Mouse (Mus musculus) ES-E14 (cell line): ENCODE measurements around the gene Gria2. TPM values are rescaled to one million over a fixed set of nuclear protein-coding genes. Genes with fewer than 3 reads are reported as not detected.

ENCODE experiments used
- DNase-seq: peaks from one replicate; pipeline ENCODE4 v3.0.0-alpha.2; 2013; ENCODE audit warnings: low read depth, low spot score
- H3K27ac ChIP-seq: 2 replicates; pipeline ENCODE4 v1.5.1; 2012; ENCODE audit warnings: low read depth, mild to moderate bottlenecking, low read length, moderate library complexity, mixed read lengths; ENCODE audit not compliant: poor library complexity, insufficient read depth, severe bottlenecking
- H3K36me3 ChIP-seq: 2 replicates; pipeline ENCODE4 v1.6.1; 2012; ENCODE audit warnings: mild to moderate bottlenecking, low read length, moderate library complexity, mixed read lengths; ENCODE audit not compliant: control insufficient read depth, poor library complexity, insufficient read depth, severe bottlenecking
- H3K4me1 ChIP-seq, 2 experiments: fragments of 150-350 bp in 1 of 2; sonication (generic) in 1 of 2; 2 replicates each; pipeline ENCODE4 v1.6.1; 2012; ENCODE audit warnings: low read length in 2 of 2, mild to moderate bottlenecking in 1 of 2, mixed read lengths in 1 of 2; ENCODE audit not compliant: control insufficient read depth in 2 of 2, insufficient read depth in 2 of 2, poor library complexity in 1 of 2
- H3K4me3 ChIP-seq, 2 experiments: fragments of 150-350 bp in 1 of 2; sonication (generic) in 1 of 2; 2 replicates each; pipeline ENCODE4 v1.5.1; 2012; ENCODE audit warnings: low read length in 2 of 2, low read depth in 1 of 2, mild to moderate bottlenecking in 1 of 2, mixed read lengths in 1 of 2; ENCODE audit not compliant: insufficient read depth in 1 of 2, poor library complexity in 1 of 2, severe bottlenecking in 1 of 2
- H3K9ac ChIP-seq: 2 replicates; pipeline ENCODE4 v1.6.1; 2012; ENCODE audit warnings: low read depth, mild to moderate bottlenecking, low read length, mixed read lengths; ENCODE audit not compliant: poor library complexity, insufficient read depth, severe bottlenecking
- H3K9me3 ChIP-seq: fragments of 150-350 bp; sonication (generic); 2 replicates; pipeline ENCODE4 v1.6.1; 2012; ENCODE audit warnings: low read depth, mild to moderate bottlenecking, low read length; ENCODE audit not compliant: control insufficient read depth, insufficient read depth
- CHD2 ChIP-seq: IDR thresholded peaks from 2 replicates; pipeline ENCODE4 v1.6.1; 2014; ENCODE audit warnings: mild to moderate bottlenecking, low read depth, low read length, inconsistent platforms
- HCFC1 ChIP-seq: IDR thresholded peaks from 2 replicates; pipeline ENCODE4 v1.6.1; 2012; ENCODE audit warnings: low read length, inconsistent platforms, borderline replicate concordance; ENCODE audit not compliant: insufficient read depth
- MAFK ChIP-seq: IDR thresholded peaks from 2 replicates; pipeline ENCODE4 v1.6.1; 2014; ENCODE audit warnings: mild to moderate bottlenecking, low read depth, low read length, inconsistent platforms; ENCODE audit not compliant: insufficient read depth
- ZC3H11A ChIP-seq: IDR thresholded peaks from 2 replicates; pipeline ENCODE4 v1.6.1; 2012; ENCODE audit warnings: low read depth, mild to moderate bottlenecking, inconsistent platforms, low read length, borderline replicate concordance
- ZNF384 ChIP-seq: IDR thresholded peaks from 2 replicates; pipeline ENCODE4 v1.6.1; 2012; ENCODE audit warnings: low read depth, low read length, inconsistent platforms
- in situ Hi-C, 2 experiments: fragments of 600-800 bp; cut with MboI; formaldehyde crosslinking; loops; one replicate each; pipeline ENCODE4 v1.15.1; 2025; ENCODE audit warnings: low sequenced_read_pairs in 2 of 2, inconsistent platforms in 1 of 2; ENCODE audit not compliant: unreplicated experiment in 2 of 2
- total RNA-seq: library from RNA; depleted of rRNA; stranded (reverse); fragments of 300-350 nt; gene quantifications from 2 replicates; pipeline ENCODE4 v1.2.3, GENCODE M21; 2012

Gria2 gene
- total RNA-seq, 1 experiment = not detected

GRCm38 (mm10) chr3:80800299-80800994 lies 2.2 kb downstream of the Gria2 start:
- Histone ChIP-seq H3K27ac (no peak overlapping the region), H3K9ac (no peak overlapping the region), H3K9me3 (no peaks in the 10 kb centered on the region), H3K4me3 (peak overlapping the region; percentile 34 to 52; a peak in 2 of 4 replicates), H3K4me1 (0 out of 4 replicates have a peak, but pooled peaks cover 0 to 2% of the 10 kb centered on the region in 2 experiments), H3K36me3 (no peaks in the 10 kb centered on the region)
- TF ChIP-seq ZNF384 (no peak), ZC3H11A (no peak)
- in situ Hi-C loops = no loop called here
- no peak for DNase-seq

DNA sequence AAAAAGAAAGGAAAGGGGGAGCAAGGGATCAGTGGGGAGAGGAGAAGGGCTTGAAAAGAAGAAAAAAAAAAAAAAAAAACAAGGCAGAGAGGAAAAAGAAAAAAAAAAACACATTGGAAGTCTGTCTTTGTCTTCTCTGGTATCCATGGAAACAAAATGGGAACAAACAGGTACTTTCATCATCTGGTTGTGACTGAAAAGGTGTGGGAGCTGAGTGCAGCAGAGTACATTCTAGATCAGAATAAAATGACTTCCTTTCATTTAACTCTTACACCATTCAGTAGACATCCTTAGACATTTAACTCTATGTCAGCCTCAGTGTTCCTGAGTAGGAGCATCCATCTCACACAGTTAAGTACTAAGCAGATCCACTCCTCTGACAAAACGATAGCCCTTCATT lies 4.7 kb downstream of the Gria2 start:
- Histone ChIP-seq H3K9me3 (no peaks in the 10 kb centered on the region), H3K4me3 (no peak overlapping the region), H3K9ac (no peak overlapping the region), H3K4me1 (0 out of 4 replicates have a peak, but pooled peaks cover 0 to 2% of the 10 kb centered on the region in 2 experiments), H3K36me3 (no peaks in the 10 kb centered on the region), H3K27ac (no peak overlapping the region)
- DNase-seq = no peak
- TF ChIP-seq CHD2 (no peak), MAFK (no peak), HCFC1 (no peak), ZNF384 (no peak), ZC3H11A (no peak)
- in situ Hi-C loops = no loop called here

DNA sequence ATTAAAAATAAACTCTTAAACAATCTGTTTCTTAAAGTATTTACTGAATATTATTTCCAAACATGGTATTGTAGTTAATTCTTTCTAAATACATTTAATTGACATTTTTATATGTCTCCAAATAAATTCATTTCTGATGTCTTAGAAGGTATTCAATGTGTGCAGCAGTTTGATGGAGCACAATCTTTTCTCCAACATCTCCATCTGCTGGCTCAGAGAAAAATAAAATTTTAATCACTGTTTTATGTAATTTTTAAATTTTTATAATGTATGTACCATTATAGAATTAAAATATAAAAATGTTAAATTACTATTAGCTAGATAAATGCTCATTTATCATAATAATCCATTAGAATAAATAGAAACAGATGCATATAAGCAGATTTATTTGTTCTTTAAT lies 5.9 kb downstream of the Gria2 start:
- Histone ChIP-seq H3K36me3 (no peaks in the 10 kb centered on the region), H3K9me3 (no peaks in the 10 kb centered on the region), H3K4me3 (no peak overlapping the region), H3K4me1 (0 out of 4 replicates have a peak, but pooled peaks cover 0 to 2% of the 10 kb centered on the region in 2 experiments), H3K27ac (no peak overlapping the region), H3K9ac (no peak overlapping the region)
- no peak for DNase-seq
- in situ Hi-C loops = no loop called here
- TF ChIP-seq HCFC1 (no peak), CHD2 (no peak), ZC3H11A (no peak), ZNF384 (no peak), MAFK (no peak)

- TF ChIP-seq ZNF384 (no peak), CHD2 (no peak), HCFC1 (no peak), ZC3H11A (no peak), MAFK (no peak)
- H3K9ac ChIP-seq = no peak overlapping the region
- H3K4me1 ChIP-seq = 0 out of 4 replicates have a peak, but pooled peaks cover 0 to 1% of the 10 kb centered on the region in 2 experiments
- no peaks in the 10 kb centered on the region for H3K36me3 ChIP-seq
- H3K9me3 ChIP-seq = no peaks in the 10 kb centered on the region
- DNase-seq = no peak
- H3K27ac ChIP-seq = no peak overlapping the region
- in situ Hi-C loops = no loop called here
- no peak overlapping the region for H3K4me3 ChIP-seq
These were observed 7.4 kb downstream of the Gria2 start for GRCm38 (mm10) chr3:80795284-80795683.

DNA sequence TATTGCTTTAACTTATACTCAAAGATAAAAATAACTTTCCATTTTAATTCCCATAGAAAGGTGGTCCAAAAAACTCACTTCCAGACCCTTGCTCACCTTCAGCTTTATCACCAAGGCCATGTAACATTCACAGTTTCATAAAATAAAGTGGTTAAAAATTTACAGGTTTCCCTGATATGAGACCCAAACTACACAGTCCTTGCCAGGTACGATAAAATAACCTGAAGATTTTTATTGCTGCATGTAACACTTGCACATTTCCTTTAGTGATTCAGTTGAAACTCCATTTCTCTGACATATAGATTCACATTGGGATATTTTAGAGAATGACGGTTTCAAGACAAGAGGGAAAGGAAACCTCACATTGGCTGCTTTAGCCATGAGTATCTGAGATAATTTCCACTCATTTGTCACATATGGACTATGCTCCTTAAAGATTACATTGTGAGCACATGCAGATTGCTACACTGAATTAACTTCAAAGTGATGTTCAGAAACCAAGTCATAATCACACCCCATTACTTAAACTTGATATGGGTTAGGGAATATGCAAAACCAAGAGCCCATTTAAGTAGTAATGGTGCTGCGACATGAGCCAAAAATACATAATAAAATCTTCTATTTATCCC lies 15.4 kb downstream of the Gria2 start:
- Histone ChIP-seq H3K4me3 (no peak overlapping the region), H3K9me3 (no peaks in the 10 kb centered on the region), H3K27ac (no peak overlapping the region), H3K4me1 (no peaks in the 10 kb centered on the region), H3K9ac (no peak overlapping the region), H3K36me3 (no peaks in the 10 kb centered on the region)
- TF ChIP-seq CHD2 (no peak), ZC3H11A (no peak), ZNF384 (no peak), MAFK (no peak), HCFC1 (no peak)
- DNase-seq = no peak
- in situ Hi-C loops = no loop called here
